Mouse (Mus musculus) lung, adult 2 months (tissue): ENCODE measurements at regions not wholly inside any gene's neighbourhood (a gene's known extent, or its start where the extent isn't known, plus 50 kb on each side); places are given as distances from the start of the nearest gene placed in this dataset.

Source experiments
- DNase-seq: peaks from one replicate; pipeline ENCODE4 v3.0.0; 2022
- H3K4me1 ChIP-seq: fragments of 200-500 bp; 2 replicates; pipeline ENCODE4 v1.6.1; 2011; ENCODE audit warnings: low read length; ENCODE audit not compliant: control insufficient read depth, insufficient read depth
- H3K4me3 ChIP-seq: fragments of 200-500 bp; replicated peaks from 2 replicates; pipeline ENCODE3; 2011; ENCODE audit warnings: low read depth, mild to moderate bottlenecking, control low read depth, low read length; ENCODE audit errors: extremely low read depth
- CTCF ChIP-seq: fragments of 200-500 bp; IDR thresholded peaks from 2 replicates; pipeline ENCODE4 v1.5.1; 2011; ENCODE audit warnings: mild to moderate bottlenecking, low read length, control low read depth; ENCODE audit not compliant: insufficient read depth
- POLR2A ChIP-seq: fragments of 200-500 bp; IDR thresholded peaks from 2 replicates; pipeline ENCODE4 v1.6.1; 2011; ENCODE audit warnings: low read depth, mild to moderate bottlenecking, control low read depth, low read length, borderline replicate concordance; ENCODE audit errors: extremely low read depth
- WGBS: fragments of 180-500 bp; shearing (Covaris S2); methylation state at CpG from one replicate; pipeline ENCODE4 v1.1.7; 2018; 5-methylcytosine and 5-hydroxymethylcytosine counted together

- 93% methylated on average over 12 of the region's 12 CpGs for WGBS
- Histone ChIP-seq H3K4me1 (no peaks in the 10 kb centered on the region; the same call in 1 of the 2 replicates), H3K4me3 (no peak overlapping the region)
- DNase-seq = no peak
- TF ChIP-seq POLR2A (no peak), CTCF (no peak)
Observed at GRCm38 (mm10) chr17:51411545-51412094, 232.5 kb upstream of the Tbc1d5 start.

DNA sequence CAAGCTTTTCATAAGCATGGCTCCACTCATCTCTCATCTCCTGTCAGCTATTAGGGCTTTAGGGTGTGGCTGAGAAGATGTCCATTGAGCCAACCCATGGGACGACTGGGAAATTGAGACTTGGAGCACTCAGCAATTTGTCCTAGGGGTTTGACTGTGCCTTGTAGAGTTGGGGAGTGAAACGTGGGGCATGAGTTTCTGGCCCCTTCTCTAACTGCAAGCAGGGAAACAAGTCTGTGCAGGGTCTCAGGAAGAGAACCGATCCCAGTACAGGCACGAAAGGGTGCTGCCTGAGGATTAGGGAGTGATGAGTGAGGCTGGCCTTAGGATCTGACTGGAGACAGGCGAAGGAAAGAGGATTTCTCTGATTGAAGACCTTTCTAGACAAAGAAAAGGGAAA lies 229.7 kb upstream of the Tbc1d5 start:
- TF ChIP-seq CTCF (no peak), POLR2A (no peak)
- WGBS = 47% methylated on average over 5 of the region's 5 CpGs
- Histone ChIP-seq H3K4me3 (no peak overlapping the region), H3K4me1 (no peaks in the 10 kb centered on the region; the same call in 1 of the 2 replicates)
- no peak for DNase-seq

DNA sequence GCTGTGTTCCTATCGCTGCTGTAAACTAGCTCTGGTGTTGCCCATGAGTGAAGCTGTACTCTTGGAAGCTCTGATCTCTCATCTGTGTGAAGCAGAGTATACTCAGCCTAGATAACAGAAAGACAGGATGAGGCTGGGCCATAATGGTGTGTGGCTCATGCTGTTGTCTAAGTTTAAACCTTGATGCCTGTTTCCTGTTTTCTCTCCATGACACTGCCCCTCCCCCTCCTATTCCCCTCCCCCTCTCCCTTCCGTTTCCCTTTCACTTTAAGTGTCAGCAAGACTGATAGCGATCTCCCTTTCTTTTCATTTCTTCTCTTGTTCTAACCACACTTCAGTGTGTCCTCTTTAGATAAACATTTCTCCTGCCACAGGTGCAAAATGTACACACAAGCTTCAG lies 229.2 kb upstream of the Tbc1d5 start:
- DNase-seq = no peak
- 28% methylated on average over 3 of the region's 3 CpGs for WGBS
- Histone ChIP-seq H3K4me3 (no peak overlapping the region), H3K4me1 (no peaks in the 10 kb centered on the region; the same call in 1 of the 2 replicates)
- TF ChIP-seq CTCF = no peak
- TF ChIP-seq POLR2A = no peak

DNA sequence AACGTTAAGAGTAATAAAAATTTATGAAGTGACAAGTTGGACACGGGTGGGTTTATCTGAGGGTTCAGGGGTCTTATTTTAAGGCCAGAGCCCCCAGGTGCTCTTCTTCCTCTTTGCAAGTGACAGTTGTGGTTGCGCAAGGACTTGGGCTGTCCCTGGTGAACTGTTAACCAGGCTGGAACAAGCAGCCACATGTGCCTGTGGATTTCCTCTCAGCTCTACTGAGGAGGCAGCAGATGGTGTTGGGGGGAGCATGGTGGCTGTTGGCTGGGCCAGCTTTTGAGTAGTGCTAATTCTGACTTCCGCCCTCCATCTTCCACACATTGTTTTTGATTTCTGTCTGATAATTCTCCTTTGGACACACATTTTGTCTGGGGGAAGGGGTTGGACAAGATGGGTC lies 227.9 kb upstream of the Tbc1d5 start:
- Histone ChIP-seq H3K4me1 (no peaks in the 10 kb centered on the region; the same call in 1 of the 2 replicates), H3K4me3 (no peak overlapping the region)
- TF ChIP-seq CTCF = no peak
- TF ChIP-seq POLR2A = no peak
- no peak for DNase-seq
- 70% methylated on average over 4 of the region's 4 CpGs for WGBS

DNA sequence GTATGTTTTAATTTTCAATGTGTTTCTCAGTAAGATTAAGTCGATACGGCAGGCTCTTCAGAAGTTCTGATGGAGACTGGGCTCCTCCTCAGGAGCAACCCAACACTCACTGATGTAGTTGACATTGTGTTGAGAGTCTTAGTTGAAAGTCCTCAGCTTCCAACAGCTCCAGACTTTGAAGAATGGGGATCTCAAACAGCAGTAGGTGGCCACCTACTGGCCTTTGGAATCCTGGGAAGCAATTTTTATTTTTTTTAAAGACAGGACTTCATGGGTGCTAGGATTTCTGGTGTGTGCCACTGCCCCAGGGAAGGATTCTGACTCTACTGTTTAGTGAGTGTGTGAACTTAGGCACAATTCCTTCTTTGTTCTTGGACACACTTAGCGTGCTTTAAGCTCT lies 225.9 kb upstream of the Tbc1d5 start:
- no peak overlapping the region for H3K4me3 ChIP-seq
- no peaks in the 10 kb centered on the region; the same call in 1 of the 2 replicates for H3K4me1 ChIP-seq
- no peak for DNase-seq
- 78% methylated on average over 3 of the region's 3 CpGs for WGBS
- TF ChIP-seq CTCF (no peak), POLR2A (no peak)

DNA sequence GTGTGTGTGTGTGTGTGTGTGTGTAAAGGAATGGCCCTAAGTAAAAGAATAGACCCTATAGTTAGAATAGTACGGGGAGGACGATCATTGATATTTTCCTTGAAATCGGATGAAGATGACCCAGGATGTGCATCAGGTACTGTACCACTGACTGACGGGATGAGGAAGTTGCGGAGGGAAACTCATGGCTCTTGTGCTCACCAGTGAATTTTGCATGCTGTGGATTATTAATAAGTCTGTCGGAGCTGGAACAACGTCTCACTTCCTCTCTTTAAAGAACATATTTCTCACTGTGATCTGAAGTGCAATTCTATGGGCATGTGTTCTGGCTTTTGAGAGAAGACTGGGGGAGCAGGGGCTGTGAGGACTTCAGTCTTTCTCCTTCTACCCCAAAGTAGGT lies 218.8 kb upstream of the Tbc1d5 start:
- TF ChIP-seq POLR2A = no peak
- no peak for TF ChIP-seq CTCF
- DNase-seq = no peak
- 61% methylated on average over 7 of the region's 7 CpGs for WGBS
- H3K4me1 ChIP-seq = no peaks in the 10 kb centered on the region
- no peak overlapping the region for H3K4me3 ChIP-seq

GRCm38 (mm10) chr17:51393771-51394221 lies 214.6 kb upstream of the Tbc1d5 start:
- H3K4me3 ChIP-seq = no peak overlapping the region
- TF ChIP-seq CTCF = no peak
- no peak for TF ChIP-seq POLR2A
- WGBS = 77% methylated on average over 11 of the region's 11 CpGs

DNA sequence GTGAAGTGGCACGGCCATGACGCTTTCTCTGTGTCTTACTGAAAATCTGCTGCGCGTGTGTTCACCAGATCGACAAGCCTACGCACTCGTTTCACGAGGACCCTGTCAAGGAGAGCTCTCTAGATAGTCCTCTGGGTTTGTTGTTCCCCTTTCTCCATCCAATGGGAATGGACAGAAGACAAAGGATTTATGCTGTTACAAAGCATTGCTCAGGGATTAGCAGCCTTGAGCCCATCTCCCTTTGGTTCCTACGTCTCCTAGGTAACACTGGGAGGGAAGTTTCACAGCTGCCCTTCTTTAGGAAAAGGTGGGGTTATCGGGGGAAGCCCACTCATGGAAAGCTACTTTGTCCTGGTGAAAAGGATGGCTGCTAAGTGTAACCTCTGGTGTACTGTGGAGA lies 212.7 kb upstream of the Tbc1d5 start:
- Histone ChIP-seq H3K4me1 (no peaks in the 10 kb centered on the region), H3K4me3 (no peak overlapping the region)
- TF ChIP-seq POLR2A = no peak
- TF ChIP-seq CTCF = no peak
- WGBS = 89% methylated on average over 10 of the region's 10 CpGs
- no peak for DNase-seq

More at GRCm38 (mm10) chr17:51393771-51394221, 214.6 kb upstream of the Tbc1d5 start:
- no peaks in the 10 kb centered on the region for H3K4me1 ChIP-seq
- no peak for DNase-seq

DNA sequence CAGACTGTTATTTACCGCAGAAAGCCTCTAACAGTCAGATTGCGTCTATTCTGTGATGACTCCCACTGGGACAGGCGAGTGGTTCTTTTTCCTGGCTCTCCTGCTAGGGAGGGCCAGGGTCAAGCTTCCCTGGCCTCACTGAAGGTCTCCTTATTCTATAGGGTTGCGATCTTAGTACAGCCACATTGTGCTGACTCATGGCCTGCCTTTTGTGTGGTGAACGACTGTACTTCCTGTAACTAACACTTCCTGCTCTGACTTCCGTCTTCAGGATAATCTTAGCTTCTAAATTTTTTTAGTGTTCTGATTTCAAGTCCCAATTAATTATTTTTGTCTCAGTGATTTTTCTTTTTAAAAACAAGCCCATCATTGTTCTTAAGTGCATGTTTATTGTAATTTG lies 203.4 kb upstream of the Tbc1d5 start:
- DNase-seq = no peak
- no peak overlapping the region for H3K4me3 ChIP-seq
- H3K4me1 ChIP-seq = no peaks in the 10 kb centered on the region
- TF ChIP-seq CTCF = no peak
- no peak for TF ChIP-seq POLR2A
- 49% methylated on average over 6 of the region's 6 CpGs for WGBS

DNA sequence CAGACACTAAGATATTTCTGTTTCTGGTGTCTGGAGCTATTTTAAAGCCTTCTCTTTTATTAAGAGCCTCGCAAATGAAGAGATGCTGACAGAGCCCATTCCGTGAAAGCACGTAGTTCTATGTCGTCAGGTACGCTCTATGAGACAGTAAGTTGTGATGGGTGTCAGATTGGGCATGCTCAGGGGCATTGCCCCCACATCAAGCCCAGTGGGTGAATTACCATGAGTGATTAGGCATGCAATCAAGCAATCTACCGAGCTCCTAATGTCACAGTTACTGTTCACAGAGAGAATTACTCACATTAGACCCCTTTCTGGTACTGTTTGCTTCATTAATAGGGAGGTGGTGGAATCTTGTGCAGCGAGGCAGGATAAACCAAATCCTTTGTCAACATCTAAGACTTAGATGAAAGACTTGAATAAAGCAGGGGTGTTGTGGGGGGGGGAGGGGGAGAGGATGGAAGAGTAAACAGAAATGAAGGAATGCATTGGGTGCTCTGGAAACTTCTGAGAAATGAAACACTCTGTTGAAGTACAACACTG lies 192.9 kb upstream of the Tbc1d5 start:
- 76% methylated on average over 7 of the region's 7 CpGs for WGBS
- TF ChIP-seq POLR2A = no peak
- TF ChIP-seq CTCF = no peak
- no peak overlapping the region for H3K4me3 ChIP-seq
- DNase-seq = no peak
- no peaks in the 10 kb centered on the region for H3K4me1 ChIP-seq

DNA sequence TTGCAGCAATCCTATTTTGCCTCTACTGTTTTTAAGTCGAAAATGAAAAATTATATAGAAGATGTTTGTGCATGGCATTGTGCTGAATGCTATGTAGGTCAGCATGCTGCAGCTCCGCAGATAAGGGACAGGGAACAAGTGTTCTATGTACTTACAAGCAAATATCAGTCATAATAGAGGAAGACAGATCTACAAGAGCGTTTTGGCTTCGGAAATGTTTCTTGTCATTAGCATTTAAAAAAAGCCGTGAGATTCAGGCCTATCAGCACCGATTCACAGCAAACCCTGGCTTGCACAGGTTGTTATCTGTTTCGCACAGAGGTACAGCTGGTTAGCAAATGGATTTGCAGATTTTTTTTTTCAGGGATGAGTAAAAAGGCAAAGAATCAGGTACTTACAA lies 191.8 kb upstream of the Tbc1d5 start:
- 80% methylated on average over 7 of the region's 7 CpGs for WGBS
- H3K4me1 ChIP-seq = no peaks in the 10 kb centered on the region
- no peak for DNase-seq

More for the DNA sequence above, 191.8 kb upstream of the Tbc1d5 start:
- H3K4me3 ChIP-seq = no peak overlapping the region
- TF ChIP-seq POLR2A = no peak
- no peak for TF ChIP-seq CTCF
